Mouse (Mus musculus) liver, embryonic 12.5 days (tissue): ENCODE measurements around the gene Pgm5. TPM values are rescaled to one million over a fixed set of nuclear protein-coding genes. Genes with fewer than 3 reads are reported as not detected.

ENCODE experiments used
- ATAC-seq: fragments of 200-750 bp; cut with Nextera tagmentation; 2 replicates; pipeline ENCODE4 v1.8.0; 2017; ENCODE audit warnings: moderate number of reproducible peaks, mild to moderate bottlenecking, moderate library complexity
- H3K27ac ChIP-seq: fragments of 300-500 bp; sonication (generic); 2 replicates; pipeline ENCODE4 v1.5.1; 2016; ENCODE audit warnings: mild to moderate bottlenecking
- H3K27me3 ChIP-seq: fragments of 300-500 bp; sonication (generic); replicated peaks from 2 replicates; pipeline ENCODE4 v1.6.1; 2016; ENCODE audit warnings: mild to moderate bottlenecking, moderate library complexity
- H3K36me3 ChIP-seq: fragments of 300-500 bp; sonication (generic); 2 replicates; pipeline ENCODE4 v1.6.1; 2016; ENCODE audit warnings: mild to moderate bottlenecking, moderate library complexity
- H3K4me1 ChIP-seq: fragments of 300-500 bp; sonication (generic); 2 replicates; pipeline ENCODE4 v1.6.1; 2016
- H3K4me2 ChIP-seq: fragments of 300-500 bp; sonication (generic); 2 replicates; pipeline ENCODE4 v1.6.1; 2016; ENCODE audit warnings: mild to moderate bottlenecking, moderate library complexity
- H3K4me3 ChIP-seq: fragments of 300-500 bp; sonication (generic); 2 replicates; pipeline ENCODE4 v1.5.1; 2016; ENCODE audit warnings: mild to moderate bottlenecking, moderate library complexity
- H3K9ac ChIP-seq: fragments of 300-500 bp; sonication (generic); 2 replicates; pipeline ENCODE4 v1.6.1; 2016; ENCODE audit warnings: mild to moderate bottlenecking, moderate library complexity
- H3K9me3 ChIP-seq: fragments of 300-500 bp; sonication (generic); replicated peaks from 2 replicates; pipeline ENCODE4 v1.6.1; 2016; ENCODE audit warnings: mild to moderate bottlenecking, moderate library complexity
- WGBS: fragments of 180-500 bp; shearing (Covaris S2); methylation state at CpG from one replicate; pipeline ENCODE4 v1.1.7; 2016; ENCODE audit not compliant: insufficient replicate concordance; 5-methylcytosine and 5-hydroxymethylcytosine counted together
- polyA plus RNA-seq: library from polyadenylated mRNA; unstranded; fragments of >200 nt; fragmentation: Nextera tagmentation; extraction: Ambion mirVana; gene quantifications from 2 replicates; pipeline ENCODE4 v1.2.1, GENCODE M21; 2016

The Pgm5 gene
- polyA plus RNA-seq, 1 experiment from 2014 or later: 0.62 TPM

GRCm38 (mm10) chr19:24697946-24698345 lies 163.7 kb downstream of the Pgm5 start:
- no peaks in the 10 kb centered on the region for H3K27me3 ChIP-seq
- no peak overlapping the region for H3K9ac ChIP-seq
- no peaks in the 10 kb centered on the region for H3K4me1 ChIP-seq
- H3K36me3 ChIP-seq: no peaks in the 10 kb centered on the region
- no peak overlapping the region for H3K27ac ChIP-seq
- WGBS: 67% methylated on average over 1 of the region's 1 CpGs
- no peak for ATAC-seq
- no peak overlapping the region for H3K4me2 ChIP-seq
- no peaks in the 10 kb centered on the region for H3K9me3 ChIP-seq
- H3K4me3 ChIP-seq: no peak overlapping the region

GRCm38 (mm10) chr19:24692691-24693090 lies 169.0 kb downstream of the Pgm5 start:
- 53% methylated on average over 2 of the region's 2 CpGs for WGBS
- H3K9ac ChIP-seq: no peak overlapping the region
- no peaks in the 10 kb centered on the region for H3K4me1 ChIP-seq
- H3K27me3 ChIP-seq: no peaks in the 10 kb centered on the region
- no peak overlapping the region for H3K4me3 ChIP-seq
- no peaks in the 10 kb centered on the region for H3K9me3 ChIP-seq
- no peak overlapping the region for H3K4me2 ChIP-seq
- ATAC-seq: no peak
- H3K27ac ChIP-seq: no peak overlapping the region
- H3K36me3 ChIP-seq: no peaks in the 10 kb centered on the region

GRCm38 (mm10) chr19:24689531-24689930 lies 172.1 kb downstream of the Pgm5 start:
- H3K27me3 ChIP-seq: no peaks in the 10 kb centered on the region
- H3K4me2 ChIP-seq: no peak overlapping the region
- H3K9me3 ChIP-seq: no peaks in the 10 kb centered on the region
- no peak overlapping the region for H3K27ac ChIP-seq
- H3K36me3 ChIP-seq: no peaks in the 10 kb centered on the region
- 83% methylated on average over 4 of the region's 4 CpGs for WGBS
- H3K9ac ChIP-seq: no peak overlapping the region
- H3K4me1 ChIP-seq: no peaks in the 10 kb centered on the region
- no peak overlapping the region for H3K4me3 ChIP-seq
- ATAC-seq: no peak

- Histone ChIP-seq H3K4me2 (no peak overlapping the region), H3K27me3 (no peaks in the 10 kb centered on the region), H3K27ac (no peak overlapping the region), H3K9ac (no peak overlapping the region), H3K36me3 (no peaks in the 10 kb centered on the region), H3K9me3 (no peaks in the 10 kb centered on the region), H3K4me3 (no peak overlapping the region), H3K4me1 (no peaks in the 10 kb centered on the region)
- WGBS: 57% methylated on average over 6 of the region's 6 CpGs
- ATAC-seq: no peak
Observed at GRCm38 (mm10) chr19:24688327-24688726, 173.3 kb downstream of the Pgm5 start.

GRCm38 (mm10) chr19:24686411-24686810 lies 175.2 kb downstream of the Pgm5 start:
- H3K9me3 ChIP-seq: no peaks in the 10 kb centered on the region
- H3K27ac ChIP-seq: no peak overlapping the region
- H3K4me3 ChIP-seq: no peak overlapping the region
- no peak for ATAC-seq
- H3K4me2 ChIP-seq: no peak overlapping the region
- H3K36me3 ChIP-seq: no peaks in the 10 kb centered on the region
- H3K27me3 ChIP-seq: no peaks in the 10 kb centered on the region
- H3K4me1 ChIP-seq: no peaks in the 10 kb centered on the region
- H3K9ac ChIP-seq: no peak overlapping the region
- 70% methylated on average over 10 of the region's 10 CpGs for WGBS

- Histone ChIP-seq H3K9ac (no peak overlapping the region), H3K4me1 (no peaks in the 10 kb centered on the region), H3K36me3 (no peaks in the 10 kb centered on the region), H3K27me3 (no peaks in the 10 kb centered on the region), H3K27ac (no peak overlapping the region), H3K9me3 (no peaks in the 10 kb centered on the region), H3K4me3 (no peak overlapping the region), H3K4me2 (no peak overlapping the region)
- WGBS: 55% methylated on average over 12 of the region's 12 CpGs
- no peak for ATAC-seq
Observed at GRCm38 (mm10) chr19:24683016-24683720, 178.5 kb downstream of the Pgm5 start.

- H3K4me1 ChIP-seq: no peaks in the 10 kb centered on the region
- H3K27ac ChIP-seq: no peak overlapping the region
- no peak for ATAC-seq
- no peaks in the 10 kb centered on the region for H3K36me3 ChIP-seq
- no peak overlapping the region for H3K4me2 ChIP-seq
- no peaks in the 10 kb centered on the region for H3K9me3 ChIP-seq
- H3K27me3 ChIP-seq: 0 out of 2 replicates have a peak, but pooled peaks cover 4% of the 10 kb centered on the region
- no peak overlapping the region for H3K4me3 ChIP-seq
- WGBS: 54% methylated on average over 8 of the region's 8 CpGs
- H3K9ac ChIP-seq: no peak overlapping the region
Observed at GRCm38 (mm10) chr19:24677242-24677984, 184.2 kb downstream of the Pgm5 start.

- Histone ChIP-seq H3K27me3 (0 out of 2 replicates have a peak, but pooled peaks cover 4% of the 10 kb centered on the region), H3K9ac (no peak overlapping the region), H3K4me2 (no peak overlapping the region), H3K27ac (no peak overlapping the region), H3K4me1 (no peaks in the 10 kb centered on the region), H3K36me3 (no peaks in the 10 kb centered on the region), H3K9me3 (no peaks in the 10 kb centered on the region), H3K4me3 (no peak overlapping the region)
- 62% methylated on average over 7 of the region's 7 CpGs for WGBS
- ATAC-seq: no peak
Observed at GRCm38 (mm10) chr19:24676429-24676828, 185.2 kb downstream of the Pgm5 start.

GRCm38 (mm10) chr19:24673762-24674161 lies 187.9 kb downstream of the Pgm5 start, which contains the start of gene Tmem252:
Tmem252 (plus strand) TSS chr19:24674008.
- H3K27ac ChIP-seq: no peak within 1 kb of the TSS
- no peaks in the 10 kb centered on the region for H3K9me3 ChIP-seq
- no peak within 1 kb of the TSS for H3K9ac ChIP-seq
- 0 out of 2 replicates have a peak, but pooled peaks cover 4% of the 10 kb centered on the region for H3K27me3 ChIP-seq
- no peaks in the 10 kb centered on the region for H3K36me3 ChIP-seq
- ATAC-seq: no peak
- no peaks in the 10 kb centered on the region for H3K4me1 ChIP-seq
- H3K4me2 ChIP-seq: no peak within 1 kb of the TSS
- WGBS: 55% methylated on average over 4 of the region's 4 CpGs
- no peak within 1 kb of the TSS for H3K4me3 ChIP-seq

GRCm38 (mm10) chr19:24673331-24673730 lies 188.3 kb downstream of the Pgm5 start:
- H3K27me3 ChIP-seq: 0 out of 2 replicates have a peak, but pooled peaks cover 4% of the 10 kb centered on the region
- ATAC-seq: no peak
- no peaks in the 10 kb centered on the region for H3K36me3 ChIP-seq
- no peak overlapping the region for H3K4me2 ChIP-seq
- no peaks in the 10 kb centered on the region for H3K9me3 ChIP-seq
- no peaks in the 10 kb centered on the region for H3K4me1 ChIP-seq
- WGBS: 75% methylated on average over 10 of the region's 10 CpGs
- H3K27ac ChIP-seq: no peak overlapping the region
- H3K4me3 ChIP-seq: no peak overlapping the region
- no peak overlapping the region for H3K9ac ChIP-seq

- no peaks in the 10 kb centered on the region for H3K9me3 ChIP-seq
- 50% methylated on average over 10 of the region's 10 CpGs for WGBS
- H3K4me1 ChIP-seq: no peaks in the 10 kb centered on the region
- no peak for ATAC-seq
- H3K4me2 ChIP-seq: no peak overlapping the region
- no peak overlapping the region for H3K27ac ChIP-seq
- no peak overlapping the region for H3K9ac ChIP-seq
- H3K36me3 ChIP-seq: no peaks in the 10 kb centered on the region
- H3K4me3 ChIP-seq: no peak overlapping the region
- 0 out of 2 replicates have a peak, but pooled peaks cover under 1% of the 10 kb centered on the region for H3K27me3 ChIP-seq
Observed at GRCm38 (mm10) chr19:24672366-24672960, 189.2 kb downstream of the Pgm5 start.

- H3K9me3 ChIP-seq: no peaks in the 10 kb centered on the region
- no peak for ATAC-seq
- WGBS: 33% methylated on average over 3 of the region's 3 CpGs
- no peak overlapping the region for H3K27ac ChIP-seq
- H3K4me1 ChIP-seq: no peaks in the 10 kb centered on the region
- H3K4me2 ChIP-seq: no peak overlapping the region
- no peak overlapping the region for H3K9ac ChIP-seq
- H3K27me3 ChIP-seq: no peaks in the 10 kb centered on the region
- no peaks in the 10 kb centered on the region for H3K36me3 ChIP-seq
- H3K4me3 ChIP-seq: no peak overlapping the region
Observed at GRCm38 (mm10) chr19:24671571-24671970, 190.1 kb downstream of the Pgm5 start.
